Mouse (Mus musculus): ENCODE data around the gene Ttc6. TPM values are rescaled to one million over a fixed set of nuclear protein-coding genes. Genes with fewer than 3 reads are reported as not detected.

Ttc6 gene
- polyA plus RNA-seq (2016; fragmentation: Nextera tagmentation; extraction: Ambion mirVana) = 0.46 and 0.97 TPM in 2 replicates

DNA sequence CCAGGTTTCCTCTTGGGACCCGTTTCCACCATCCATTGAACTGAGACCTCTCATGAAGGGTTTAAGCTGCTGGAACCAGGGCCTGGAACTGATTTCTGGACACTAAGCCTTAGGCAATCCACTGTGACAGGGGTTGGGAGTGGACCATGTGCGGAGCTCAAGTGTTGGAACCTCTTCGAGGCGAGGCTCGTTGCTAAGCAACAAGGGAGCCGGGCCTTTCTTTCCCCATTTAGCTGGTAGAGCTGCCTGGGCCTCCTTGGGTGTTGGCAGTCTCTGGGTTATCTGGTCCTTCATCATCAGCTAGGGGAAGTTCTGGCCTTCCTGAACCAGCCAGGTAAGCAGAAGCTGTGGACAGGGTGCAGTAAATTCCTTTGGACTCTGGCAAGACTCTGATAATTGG lies at the start of gene Ttc6:
Gene Ttc6 (plus strand): TSS at position 205 of the 400 bp plus-strand sequence.
- Histone ChIP-seq H3K9me3 (no peaks in the 10 kb centered on the region), H3K4me1 (no peaks in the 10 kb centered on the region), H3K9ac (no peak within 1 kb of the TSS), H3K4me3 (replicated peaks) (no peak within 1 kb of the TSS), H3K4me2 (no peak within 1 kb of the TSS), H3K27me3 (peaks cover 5% of the 10 kb centered on the region; the same call in 1 of the 2 replicates), H3K27ac (no peak within 1 kb of the TSS), H3K36me3 (replicated peaks) (no peaks in the 10 kb centered on the region)
- WGBS = 76% methylated on average over 6 of the region's 6 CpGs
- ATAC-seq (ENCODE audit: low FRiP score) = no peak

DNA sequence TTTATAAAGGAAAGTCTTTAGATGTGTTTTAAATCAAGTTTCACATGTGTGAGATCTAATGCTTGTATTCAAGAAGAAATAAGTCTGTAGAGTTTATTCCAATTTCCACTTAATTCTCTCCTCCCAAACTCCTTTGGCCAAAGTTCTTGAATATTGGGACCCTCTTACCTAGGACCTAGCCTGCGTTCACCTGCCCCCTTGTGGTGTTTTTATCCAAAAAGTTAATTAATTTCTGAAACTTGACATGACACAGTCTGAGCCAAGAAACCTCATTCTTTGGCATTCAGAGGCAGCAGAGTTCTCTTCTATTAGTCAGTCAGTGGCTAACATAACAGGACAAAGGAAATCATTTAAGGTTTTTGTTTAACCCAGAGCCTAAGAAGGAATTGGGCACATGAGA lies 49.4 kb upstream of the Ttc6 start:
- WGBS = 39% methylated on average over 1 of the region's 1 CpGs
- H3K4me3 ChIP-seq (replicated peaks) = no peak overlapping the region
- H3K27ac ChIP-seq = no peak overlapping the region
- no peak overlapping the region for H3K9ac ChIP-seq
- no peaks in the 10 kb centered on the region for H3K4me1 ChIP-seq
- H3K27me3 ChIP-seq = no peaks in the 10 kb centered on the region
- no peaks in the 10 kb centered on the region for H3K36me3 ChIP-seq (replicated peaks)
- ATAC-seq (ENCODE audit: low FRiP score) = no peak
- no peak overlapping the region for H3K4me2 ChIP-seq
- no peaks in the 10 kb centered on the region for H3K9me3 ChIP-seq

DNA sequence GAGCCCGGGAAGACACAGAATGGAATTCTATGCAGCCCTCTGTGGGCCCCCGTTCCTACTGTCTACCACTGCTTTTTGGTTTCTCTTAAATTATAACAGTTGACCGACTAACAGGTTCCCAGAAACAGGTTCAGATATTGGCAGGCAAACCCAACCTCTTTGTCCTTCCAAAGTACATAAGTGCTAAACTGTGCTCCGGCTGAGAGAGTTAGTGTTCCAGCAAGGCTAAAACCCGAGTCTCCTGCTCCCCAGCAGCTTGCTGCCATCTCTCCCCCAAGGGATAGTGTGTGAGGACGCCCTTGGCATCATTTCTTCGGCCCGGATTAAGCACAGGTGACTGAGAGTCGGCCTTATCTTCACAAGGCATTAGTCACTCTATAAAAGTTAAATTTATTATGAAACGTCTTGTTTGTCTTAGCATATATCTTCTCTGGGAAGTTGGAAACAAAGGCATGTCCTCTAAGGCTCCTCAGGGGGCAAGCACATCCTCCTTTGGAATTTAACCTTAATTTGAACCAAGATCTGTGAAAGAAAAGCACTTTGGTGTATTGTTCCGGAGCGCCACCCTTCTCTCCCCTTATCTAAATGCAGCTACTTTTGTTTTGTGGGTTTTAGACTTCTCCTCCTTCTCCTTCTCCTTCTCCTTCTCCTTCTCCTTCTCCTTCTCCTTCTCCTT lies 48.1 kb upstream of the Ttc6 start:
- Histone ChIP-seq H3K9me3 (no peaks in the 10 kb centered on the region), H3K4me3 (replicated peaks) (no peak overlapping the region), H3K27ac (no peak overlapping the region), H3K36me3 (replicated peaks) (no peaks in the 10 kb centered on the region), H3K9ac (no peak overlapping the region), H3K27me3 (no peaks in the 10 kb centered on the region), H3K4me2 (no peak overlapping the region), H3K4me1 (no peaks in the 10 kb centered on the region)
- no peak for ATAC-seq (ENCODE audit: low FRiP score)
- 44% methylated on average over 12 of the region's 12 CpGs for WGBS

DNA sequence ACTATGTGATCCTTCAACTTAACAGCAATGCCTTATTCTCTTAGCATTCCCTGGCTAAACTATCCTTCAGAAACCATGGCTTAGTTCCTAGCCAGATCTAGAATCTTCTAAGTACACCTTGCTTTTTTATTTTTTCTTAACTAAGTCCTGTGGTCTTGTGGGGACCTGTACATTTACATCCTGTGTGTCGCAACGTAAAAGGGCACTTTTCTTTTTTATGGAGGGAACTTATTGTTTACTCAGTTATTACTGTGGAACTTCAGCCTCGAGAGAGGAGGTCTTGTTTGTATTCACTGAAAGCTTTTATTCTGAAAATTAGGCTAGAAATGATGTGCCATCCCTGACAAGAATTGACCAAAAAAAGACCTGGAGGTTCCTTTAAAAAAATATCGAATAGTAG lies 35.6 kb upstream of the Ttc6 start:
- H3K9ac ChIP-seq = no peak overlapping the region
- H3K4me3 ChIP-seq (replicated peaks) = no peak overlapping the region
- no peak overlapping the region for H3K27ac ChIP-seq
- H3K36me3 ChIP-seq (replicated peaks) = no peaks in the 10 kb centered on the region
- 85% methylated on average over 4 of the region's 4 CpGs for WGBS
- H3K27me3 ChIP-seq = peaks cover 40% of the 10 kb centered on the region
- no peak for ATAC-seq (ENCODE audit: low FRiP score)
- no peak overlapping the region for H3K4me2 ChIP-seq
- H3K4me1 ChIP-seq = peaks cover 9% of the 10 kb centered on the region
- H3K9me3 ChIP-seq = no peaks in the 10 kb centered on the region

DNA sequence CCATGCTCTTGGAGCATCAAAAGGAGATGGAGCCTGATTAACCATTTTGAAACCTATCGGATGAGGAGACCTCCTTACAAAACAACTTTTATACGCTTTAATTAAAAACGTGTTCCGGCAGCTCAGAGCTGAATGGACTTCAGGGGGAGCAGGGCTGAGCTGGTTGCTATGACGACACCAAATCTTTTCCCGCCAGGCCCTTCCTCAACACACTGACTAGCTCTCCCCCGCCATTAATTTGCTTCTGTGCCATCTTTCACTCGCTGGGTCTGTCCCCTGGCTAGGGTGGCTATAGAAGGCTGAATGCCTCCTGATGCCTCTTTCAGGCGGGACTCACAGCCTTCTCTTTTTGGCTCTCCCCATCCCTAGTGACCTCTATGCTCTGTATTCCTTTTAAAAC lies 33.4 kb upstream of the Ttc6 start:
- no peaks in the 10 kb centered on the region for H3K9me3 ChIP-seq
- no peak overlapping the region for H3K4me3 ChIP-seq (replicated peaks)
- H3K4me2 ChIP-seq = peak overlapping the region; percentile 19
- 2% methylated on average over 9 of the region's 9 CpGs for WGBS
- peak; percentile 71 for ATAC-seq (ENCODE audit: low FRiP score)
- H3K27ac ChIP-seq = no peak overlapping the region
- H3K27me3 ChIP-seq = peaks cover 60% of the 10 kb centered on the region
- peaks cover 19% of the 10 kb centered on the region for H3K4me1 ChIP-seq
- no peaks in the 10 kb centered on the region for H3K36me3 ChIP-seq (replicated peaks)
- H3K9ac ChIP-seq = no peak overlapping the region

DNA sequence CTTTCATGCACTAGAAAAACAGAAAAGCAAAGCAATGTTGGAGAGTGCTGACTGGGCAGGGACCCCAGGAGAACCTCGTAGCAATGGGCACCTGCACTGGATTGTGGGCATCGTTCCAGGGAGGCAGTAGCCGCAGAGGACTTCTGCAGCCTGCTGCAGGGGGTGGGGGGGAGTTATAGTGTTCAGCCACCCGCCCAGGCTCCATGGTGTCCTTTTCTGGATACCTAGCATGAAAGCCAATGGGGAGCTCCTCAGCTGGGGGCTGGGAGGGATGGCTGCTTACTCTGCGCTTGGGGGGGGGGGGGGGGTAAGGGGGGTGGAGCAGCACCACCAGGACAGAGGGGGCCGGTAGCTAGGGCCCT lies 29.4 kb upstream of the Ttc6 start:
- Histone ChIP-seq H3K4me2 (peak overlapping the region; percentile 45), H3K27me3 (peaks cover 73% of the 10 kb centered on the region), H3K27ac (no peak overlapping the region), H3K4me1 (peaks cover 41% of the 10 kb centered on the region), H3K36me3 (replicated peaks) (no peaks in the 10 kb centered on the region), H3K9me3 (no peaks in the 10 kb centered on the region), H3K4me3 (replicated peaks) (peak overlapping the region; percentile 26), H3K9ac (peak overlapping the region; percentile 21; the same call in 1 of the 2 replicates)
- ATAC-seq (ENCODE audit: low FRiP score) = no peak; the same call in 1 of the 2 replicates
- 0% methylated on average over 4 of the region's 6 CpGs for WGBS

DNA sequence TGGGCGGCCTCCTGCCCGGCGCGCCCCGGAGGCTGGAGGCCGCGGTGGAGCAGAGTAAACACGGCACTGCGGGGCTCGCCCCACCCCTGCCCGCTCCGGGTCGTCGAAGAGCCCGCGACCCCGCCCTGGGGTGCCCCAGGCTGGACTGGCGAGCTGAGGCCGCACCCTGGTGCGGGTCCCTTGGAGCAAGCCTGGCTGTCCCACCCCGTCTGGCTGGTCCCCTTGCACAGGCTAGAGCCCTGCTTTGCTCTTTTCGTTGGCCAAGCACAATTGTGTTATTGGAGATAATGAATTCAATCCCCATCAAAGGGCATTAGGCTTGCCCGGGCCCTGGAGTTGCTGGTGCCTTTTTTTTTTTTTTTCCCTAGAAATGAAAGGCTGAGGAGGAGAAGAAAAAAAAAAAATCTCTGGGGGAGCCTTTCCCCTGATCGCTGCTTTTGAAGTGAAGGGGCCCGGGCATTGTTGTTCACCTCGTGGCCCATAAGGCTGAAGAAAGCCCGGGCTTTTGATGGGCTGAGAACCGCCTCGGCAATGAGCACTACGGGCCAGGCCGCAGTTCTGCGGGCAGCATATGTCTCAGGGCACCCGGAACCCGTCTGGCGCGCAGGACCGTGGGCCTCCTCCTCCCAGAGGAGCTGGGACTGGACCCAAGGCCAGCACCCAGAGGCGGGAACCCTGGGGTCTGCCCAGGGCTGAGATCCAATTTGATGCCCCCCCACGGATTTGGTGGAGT lies 28.9 kb upstream of the Ttc6 start:
- Histone ChIP-seq H3K27me3 (peaks cover 78% of the 10 kb centered on the region), H3K4me1 (peaks cover 43% of the 10 kb centered on the region), H3K4me2 (peak overlapping the region; percentile 45), H3K9ac (peak overlapping the region; percentile 21; the same call in 1 of the 2 replicates), H3K36me3 (replicated peaks) (no peaks in the 10 kb centered on the region), H3K27ac (no peak overlapping the region), H3K9me3 (no peaks in the 10 kb centered on the region), H3K4me3 (replicated peaks) (peak overlapping the region; percentile 26)
- ATAC-seq (ENCODE audit: low FRiP score) = peak; percentile 72
- WGBS = under 1% methylated on average over 30 of the region's 39 CpGs

DNA sequence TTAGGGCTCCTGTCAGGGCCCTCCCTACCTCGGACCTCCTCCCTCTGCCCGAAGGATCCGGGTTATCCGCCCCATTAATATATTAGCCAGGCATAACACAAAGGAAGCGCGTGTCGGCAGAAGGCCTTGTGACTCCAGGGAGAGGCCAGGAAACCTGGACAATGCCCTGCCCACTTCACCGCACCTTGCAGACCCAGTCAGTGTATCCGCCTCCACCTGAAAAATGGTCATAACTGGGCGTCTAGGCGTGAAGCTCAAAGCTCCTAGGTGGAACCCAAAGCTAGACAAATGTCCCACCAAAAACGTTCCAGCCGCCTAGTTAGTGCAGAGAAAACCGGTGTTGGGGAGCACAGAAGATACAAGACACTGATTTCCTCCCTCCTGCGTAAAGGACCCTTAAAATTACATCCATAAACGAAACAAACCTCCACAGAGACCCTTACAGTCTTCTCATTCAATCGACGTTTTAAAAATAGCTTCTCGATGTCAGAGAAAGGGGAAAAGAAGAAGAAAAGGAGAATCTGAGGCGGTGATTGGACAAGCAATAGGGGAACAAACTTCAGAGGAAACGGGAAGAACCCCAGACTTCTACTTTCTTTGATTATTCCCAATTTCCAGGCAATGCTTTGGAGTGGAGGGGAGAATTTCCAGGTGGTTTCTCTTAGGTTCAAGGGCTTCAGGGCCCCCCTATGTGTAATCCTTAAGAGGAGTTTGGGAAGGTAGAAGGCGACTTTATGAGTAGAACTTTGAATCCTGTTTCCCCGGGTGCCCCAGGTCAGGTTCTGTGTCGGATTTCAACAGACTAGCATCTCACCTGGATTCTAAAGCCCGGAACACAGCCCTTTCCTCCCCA lies 27.6 kb upstream of the Ttc6 start:
- no peak for ATAC-seq (ENCODE audit: low FRiP score)
- Histone ChIP-seq H3K4me3 (replicated peaks) (no peak overlapping the region), H3K9me3 (no peaks in the 10 kb centered on the region), H3K9ac (no peak overlapping the region), H3K4me1 (peaks cover 35% of the 10 kb centered on the region), H3K36me3 (replicated peaks) (no peaks in the 10 kb centered on the region), H3K27ac (no peak overlapping the region), H3K27me3 (peaks cover 83% of the 10 kb centered on the region), H3K4me2 (no peak overlapping the region)
- WGBS = 1% methylated on average over 25 of the region's 25 CpGs

DNA sequence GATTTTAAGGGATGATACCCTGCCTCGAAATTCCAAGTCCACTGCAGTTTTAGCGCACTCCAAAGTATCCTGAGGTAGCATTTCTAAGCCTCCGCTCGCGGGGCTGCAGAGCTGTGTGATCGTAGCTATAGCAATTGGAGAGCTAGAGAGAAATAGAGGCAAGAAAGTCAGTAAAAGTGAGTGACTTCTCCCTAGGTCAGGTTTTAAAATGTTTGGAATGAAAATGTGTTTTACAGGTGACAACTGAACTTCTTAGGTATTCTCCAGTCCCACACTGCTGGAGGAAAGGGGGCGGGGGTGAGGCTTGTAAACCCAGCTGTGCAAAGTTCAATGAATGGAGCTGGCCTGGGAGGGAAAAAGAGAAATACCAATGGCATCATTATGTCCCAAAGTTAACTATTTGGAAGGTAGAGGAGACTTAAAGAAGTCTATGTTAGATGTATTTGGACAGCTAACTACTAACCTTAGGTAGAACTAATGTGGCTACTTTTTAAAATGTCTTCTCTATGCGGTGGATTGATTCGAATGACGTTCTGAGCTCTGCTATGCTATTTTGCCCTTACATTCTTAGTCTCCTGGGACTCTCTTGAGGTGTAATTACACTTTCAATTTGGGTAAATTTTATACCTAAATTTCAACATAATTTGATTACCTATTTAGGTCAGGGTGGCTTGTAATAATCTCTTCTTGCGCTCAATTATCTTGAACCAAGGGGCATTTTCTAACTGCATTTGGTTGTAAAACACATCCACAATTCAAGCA lies 26.8 kb upstream of the Ttc6 start:
- no peak overlapping the region for H3K9ac ChIP-seq
- H3K4me2 ChIP-seq = no peak overlapping the region
- no peak for ATAC-seq (ENCODE audit: low FRiP score)
- no peaks in the 10 kb centered on the region for H3K9me3 ChIP-seq
- H3K27ac ChIP-seq = no peak overlapping the region
- peaks cover 83% of the 10 kb centered on the region for H3K27me3 ChIP-seq
- peaks cover 37% of the 10 kb centered on the region for H3K4me1 ChIP-seq
- 3% methylated on average over 11 of the region's 11 CpGs for WGBS
- no peak overlapping the region for H3K4me3 ChIP-seq (replicated peaks)
- H3K36me3 ChIP-seq (replicated peaks) = no peaks in the 10 kb centered on the region

DNA sequence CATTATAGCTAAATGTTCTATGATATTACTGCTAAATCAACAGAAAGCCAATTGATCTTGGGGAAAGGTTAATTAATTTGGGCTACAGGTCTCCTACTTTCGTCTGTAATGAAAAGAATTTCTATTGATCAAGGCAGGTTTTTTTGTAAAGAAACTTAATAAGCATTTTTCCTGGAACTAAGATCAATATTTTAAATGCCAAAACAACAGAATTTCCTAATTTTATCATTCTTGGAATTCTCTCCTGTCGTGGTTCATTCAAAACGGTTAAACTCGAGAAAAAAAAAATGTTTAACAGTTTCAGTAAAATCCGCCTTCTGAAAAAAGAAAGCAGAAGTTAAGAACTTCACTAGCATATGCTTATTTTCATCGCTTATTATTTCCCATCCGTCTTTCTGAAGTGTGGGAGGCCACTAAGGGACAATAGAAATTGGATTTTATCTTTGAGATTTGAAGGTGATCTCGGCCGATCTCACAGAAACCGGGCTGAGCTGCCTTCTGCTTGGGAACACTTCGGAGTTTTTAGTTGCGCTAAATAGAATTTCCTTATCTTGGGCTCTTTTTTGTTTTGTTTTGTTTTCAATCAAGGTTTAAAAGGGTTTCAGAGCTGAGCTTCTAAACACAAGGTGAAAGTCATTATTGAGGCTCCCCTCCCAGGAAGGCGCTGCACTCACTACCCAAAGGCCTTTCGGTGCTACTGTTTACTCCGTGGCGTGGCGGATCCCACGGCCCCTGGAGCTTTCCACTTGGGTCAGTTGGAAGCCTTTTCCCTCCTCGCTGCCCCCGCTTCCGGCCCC lies 25.9 kb upstream of the Ttc6 start:
- H3K9ac ChIP-seq = peak overlapping the region; percentile 40; the same call in 1 of the 2 replicates
- no peaks in the 10 kb centered on the region for H3K9me3 ChIP-seq
- H3K4me2 ChIP-seq = peak overlapping the region; percentile 55
- H3K36me3 ChIP-seq (replicated peaks) = no peaks in the 10 kb centered on the region
- H3K4me1 ChIP-seq = peaks cover 46% of the 10 kb centered on the region
- ATAC-seq (ENCODE audit: low FRiP score) = no peak
- no peak overlapping the region for H3K27ac ChIP-seq
- WGBS = under 1% methylated on average over 21 of the region's 21 CpGs
- peaks cover 83% of the 10 kb centered on the region for H3K27me3 ChIP-seq
- peak overlapping the region; percentile 36 for H3K4me3 ChIP-seq (replicated peaks)
